Mouse (Mus musculus) forebrain, embryonic 16.5 days (tissue): Measurements from ENCODE around the gene Atoh1. TPM values are rescaled to one million over a fixed set of nuclear protein-coding genes. Genes with fewer than 3 reads are reported as not detected.

Experiments
- ATAC-seq: fragments of 200-750 bp; cut with Nextera tagmentation; 2 replicates; pipeline ENCODE4 v1.8.0; 2017; ENCODE audit warnings: mild to moderate bottlenecking, moderate library complexity
- H3K27ac ChIP-seq: fragments of 300-500 bp; sonication (generic); 2 replicates; pipeline ENCODE4 v1.5.1; 2014; ENCODE audit warnings: low read length, control low read depth
- H3K27me3 ChIP-seq: fragments of 300-500 bp; sonication (generic); replicated peaks from 2 replicates; pipeline ENCODE4 v1.6.1; 2014; ENCODE audit warnings: low read length; ENCODE audit not compliant: control insufficient read depth, insufficient read depth
- H3K36me3 ChIP-seq: fragments of 300-500 bp; sonication (generic); 2 replicates; pipeline ENCODE4 v1.6.1; 2014; ENCODE audit not compliant: control insufficient read depth, insufficient read depth
- H3K4me1 ChIP-seq: fragments of 300-500 bp; sonication (generic); replicated peaks from 2 replicates; pipeline ENCODE4 v1.6.1; 2014; ENCODE audit warnings: low read length; ENCODE audit not compliant: control insufficient read depth, insufficient read depth
- H3K4me2 ChIP-seq: fragments of 300-500 bp; sonication (generic); 2 replicates; pipeline ENCODE4 v1.6.1; 2014; ENCODE audit warnings: mild to moderate bottlenecking, low read length, control low read depth
- H3K4me3 ChIP-seq: fragments of 300-500 bp; sonication (generic); replicated peaks from 2 replicates; pipeline ENCODE4 v1.5.1; 2014; ENCODE audit warnings: mild to moderate bottlenecking, low read length, control low read depth
- H3K9ac ChIP-seq: fragments of 300-500 bp; sonication (generic); replicated peaks from 2 replicates; pipeline ENCODE4 v1.6.1; 2014; ENCODE audit warnings: low read depth, low read length, control low read depth
- H3K9me3 ChIP-seq: fragments of 300-500 bp; sonication (generic); 2 replicates; pipeline ENCODE4 v1.6.1; 2016; ENCODE audit warnings: low read length; ENCODE audit not compliant: control insufficient read depth
- WGBS: fragments of 180-500 bp; shearing (Covaris S2); extraction: QIAGEN DNeasy Blood & Tissue Kit; methylation state at CpG from one replicate; pipeline ENCODE4 v1.1.7; 2014; 5-methylcytosine and 5-hydroxymethylcytosine counted together
- polyA plus RNA-seq: library from polyadenylated mRNA; unstranded; fragments of >200 nt; fragmentation: Nextera tagmentation; extraction: Ambion mirVana; gene quantifications from 2 replicates; pipeline ENCODE4 v1.2.1, GENCODE M21; 2015

Gene Atoh1
- polyA plus RNA-seq, 1 experiment from 2014 or later = not detected

DNA sequence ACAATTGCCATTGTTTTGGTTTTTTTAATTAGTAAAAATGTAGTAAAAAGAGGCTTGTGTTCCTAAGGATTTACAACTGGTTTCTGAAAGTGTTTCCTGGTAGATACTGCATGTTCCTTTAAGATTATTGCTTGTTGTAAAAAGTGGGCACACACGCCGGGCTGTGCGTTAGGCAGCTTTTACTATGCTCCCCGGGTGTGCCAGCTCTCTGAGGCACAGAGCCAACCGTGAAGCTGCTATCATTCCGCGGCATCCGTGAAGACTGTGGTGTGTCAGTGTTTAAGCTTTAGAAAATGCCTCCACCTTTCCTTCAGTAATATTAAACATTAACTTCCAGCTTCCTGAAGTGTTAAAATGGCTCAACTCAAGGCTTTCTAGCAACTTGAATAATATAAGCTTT lies 35.0 kb downstream of the Atoh1 start:
- Histone ChIP-seq H3K27ac (no peak overlapping the region), H3K9me3 (no peaks in the 10 kb centered on the region), H3K9ac (no peak overlapping the region), H3K4me1 (peaks cover 2% of the 10 kb centered on the region; the same call in 1 of the 2 replicates), H3K36me3 (no peaks in the 10 kb centered on the region), H3K27me3 (no peaks in the 10 kb centered on the region), H3K4me2 (no peak overlapping the region), H3K4me3 (no peak overlapping the region)
- WGBS = 23% methylated on average over 8 of the region's 8 CpGs
- no peak for ATAC-seq

GRCm38 (mm10) chr6:64773430-64773829 lies 44.5 kb downstream of the Atoh1 start:
- Histone ChIP-seq H3K4me2 (no peak overlapping the region), H3K27ac (no peak overlapping the region), H3K36me3 (no peaks in the 10 kb centered on the region), H3K9me3 (no peaks in the 10 kb centered on the region), H3K4me1 (no peaks in the 10 kb centered on the region), H3K27me3 (no peaks in the 10 kb centered on the region), H3K9ac (no peak overlapping the region), H3K4me3 (no peak overlapping the region)
- WGBS = 3% methylated on average over 7 of the region's 7 CpGs
- no peak for ATAC-seq
